ENCODE assay signal across 9 mouse cellular contexts in the genomic region with DNA sequence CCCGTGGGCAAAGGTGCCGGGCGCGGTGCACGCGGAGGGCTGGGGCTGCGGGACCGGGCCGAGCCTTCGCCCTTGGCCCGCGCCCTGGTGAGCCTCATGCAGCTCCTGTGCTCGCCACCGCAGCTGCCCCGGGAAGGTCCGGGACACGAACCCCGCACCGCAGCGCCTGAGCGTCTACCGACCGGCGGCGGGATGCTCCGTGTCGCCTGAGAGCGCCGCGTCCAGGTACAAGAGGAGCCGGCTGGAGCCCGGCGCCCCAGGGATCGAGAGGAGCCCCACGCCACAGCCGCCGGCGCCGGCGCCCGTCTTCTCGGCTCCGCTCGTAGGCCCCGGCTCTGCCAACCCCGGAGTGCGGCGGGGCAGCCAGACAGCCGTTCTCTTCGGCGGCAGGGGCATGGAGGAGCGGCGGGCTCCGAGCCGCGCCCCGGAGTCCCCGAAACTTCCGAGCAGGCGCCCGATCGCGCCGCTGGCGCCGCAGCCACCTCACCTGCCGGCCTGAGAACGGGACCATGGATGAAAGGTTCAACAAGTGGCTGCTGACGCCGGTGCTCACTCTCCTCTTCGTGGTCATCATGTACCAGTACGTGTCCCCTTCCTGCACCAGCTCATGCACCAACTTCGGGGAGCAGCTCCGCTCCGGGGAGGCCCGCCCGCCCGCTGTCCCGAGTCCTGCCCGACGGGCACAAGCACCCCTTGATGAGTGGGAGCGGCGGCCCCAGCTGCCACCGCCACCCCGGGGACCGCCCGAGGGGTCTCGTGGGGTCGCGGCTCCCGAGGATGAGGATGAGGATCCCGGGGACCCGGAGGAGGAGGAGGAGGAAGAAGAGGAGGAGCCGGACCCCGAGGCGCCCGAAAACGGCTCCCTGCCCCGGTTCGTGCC. TPM values are rescaled to one million over a fixed set of nuclear protein-coding genes. Genes with fewer than 3 reads are reported as not detected.
DNase-seq lines count a peak whose midpoint lies in the region; ATAC-seq and TF ChIP-seq lines count a peak whose summit lies in the region.
"Had no signal": no experiment of that assay in that cellular context is flagged by ENCODE, and none has a peak within 500 bp of the region (broad histone marks: within the 10 kb centered on the region; RNA-seq: fewer than 3 reads in every experiment).

Gene Hs6st3 (plus strand): TSS at position 436 of the 880 bp plus-strand sequence.

- WGBS in lung, embryonic 15.5 days: under 1% methylated on average over 99 of the region's 100 CpGs
- WGBS in embryonic facial prominence, embryonic 12.5 days: 1% methylated on average over 97 of the region's 100 CpGs
- WGBS in hindbrain, embryonic 16.5 days: under 1% methylated on average over 95 of the region's 100 CpGs
- WGBS in liver, embryonic 11.5 days: 2% methylated on average over 100 of the region's 100 CpGs

- no peaks in the 10 kb centered on the region for H3K36me3 ChIP-seq in lung, embryonic 15.5 days
- H3K36me3 ChIP-seq in embryonic facial prominence, embryonic 12.5 days: no peaks in the 10 kb centered on the region
- no peaks in the 10 kb centered on the region for H3K36me3 ChIP-seq in hindbrain, embryonic 16.5 days (ENCODE audit: control insufficient read depth, insufficient read depth, low read length)
- H3K36me3 ChIP-seq in liver, embryonic 11.5 days (ENCODE audit: control insufficient read depth, insufficient read depth, low read length): no peaks in the 10 kb centered on the region

- peak; percentile 37 for ATAC-seq in lung, embryonic 15.5 days (ENCODE audit: borderline replicate concordance, extremely low read depth, low FRiP score, low TSS enrichment)
- peak; percentile 38; the same call in 1 of the 2 replicates for ATAC-seq in embryonic facial prominence, embryonic 12.5 days (ENCODE audit: insufficient number of reproducible peaks, insufficient read depth, low FRiP score, low TSS enrichment)
- peak; percentile 29; the same call in 1 of the 2 replicates for ATAC-seq in hindbrain, embryonic 16.5 days
- 0 out of 2 replicates have a peak, but pooled peaks have one; percentile 20 for ATAC-seq in liver, embryonic 11.5 days (replicated peaks; ENCODE audit: low FRiP score)

- DNase-seq in lung, postnatal 36 days: no peak
- peak; percentile 39 for DNase-seq in brain, embryonic 14.5 days (ENCODE audit: low read depth)
- no peak for DNase-seq in liver, embryonic 11.5 days (ENCODE audit: low spot score)
- DNase-seq in retina, embryonic 14.5 days (ENCODE audit: low spot score): peak; percentile 54
- no peak for DNase-seq in spleen, postnatal 36 days (ENCODE audit: low spot score in 2 of 2)

- TF ChIP-seq POLR2A in brain, embryonic 14.5 days (IDR thresholded peaks at IDR 0.05; ENCODE audit: borderline replicate concordance, extremely low read depth, insufficient read depth, insufficient read length, poor library complexity, severe bottlenecking): no peak

- H3K9me3 ChIP-seq in lung, embryonic 15.5 days: no peaks in the 10 kb centered on the region
- no peaks in the 10 kb centered on the region for H3K9me3 ChIP-seq in embryonic facial prominence, embryonic 12.5 days
- H3K9me3 ChIP-seq in hindbrain, embryonic 16.5 days (ENCODE audit: control insufficient read depth, low read length): no peaks in the 10 kb centered on the region
- no peaks in the 10 kb centered on the region for H3K9me3 ChIP-seq in liver, embryonic 11.5 days (ENCODE audit: control insufficient read depth, low read length)

- peak within 1 kb of the TSS; percentile 72 for H3K4me3 ChIP-seq in lung, embryonic 15.5 days
- peak within 1 kb of the TSS; percentile 61 for H3K4me3 ChIP-seq in embryonic facial prominence, embryonic 12.5 days
- peak within 1 kb of the TSS; percentile 80 for H3K4me3 ChIP-seq in hindbrain, embryonic 16.5 days (ENCODE audit: low read length)
- H3K4me3 ChIP-seq in liver, embryonic 11.5 days (ENCODE audit: low read depth, low read length): peak within 1 kb of the TSS; percentile 62

- H3K27me3 ChIP-seq in lung, embryonic 15.5 days: peaks cover 56% of the 10 kb centered on the region
- H3K27me3 ChIP-seq in embryonic facial prominence, embryonic 12.5 days: peaks cover 69% of the 10 kb centered on the region
- H3K27me3 ChIP-seq in hindbrain, embryonic 16.5 days (replicated peaks; ENCODE audit: control insufficient read depth, insufficient read depth, low read length): peaks cover 10% of the 10 kb centered on the region
- H3K27me3 ChIP-seq in liver, embryonic 11.5 days (replicated peaks; ENCODE audit: control insufficient read depth, insufficient read depth, low read length): peaks cover 54% of the 10 kb centered on the region

- H3K9ac ChIP-seq in lung, embryonic 15.5 days: peak within 1 kb of the TSS; percentile 51
- peak within 1 kb of the TSS; percentile 51 for H3K9ac ChIP-seq in embryonic facial prominence, embryonic 12.5 days
- H3K9ac ChIP-seq in hindbrain, embryonic 16.5 days (ENCODE audit: low read depth, low read length): peak within 1 kb of the TSS; percentile 82
- H3K9ac ChIP-seq in liver, embryonic 11.5 days (ENCODE audit: low read depth, low read length): no peak within 1 kb of the TSS; the same call in 1 of the 2 replicates

- H3K4me2 ChIP-seq in lung, embryonic 15.5 days: peak within 1 kb of the TSS; percentile 96
- H3K4me2 ChIP-seq in embryonic facial prominence, embryonic 12.5 days (replicated peaks): peak within 1 kb of the TSS; percentile 95
- peak within 1 kb of the TSS; percentile 95 for H3K4me2 ChIP-seq in hindbrain, embryonic 16.5 days (ENCODE audit: low read length)
- peak within 1 kb of the TSS; percentile 89 for H3K4me2 ChIP-seq in liver, embryonic 11.5 days

- 0 out of 2 replicates have a peak within 1 kb of the TSS, but pooled peaks have one; percentile 17 for H3K27ac ChIP-seq in lung, embryonic 15.5 days
- H3K27ac ChIP-seq in embryonic facial prominence, embryonic 12.5 days: no peak within 1 kb of the TSS
- H3K27ac ChIP-seq in hindbrain, embryonic 16.5 days (ENCODE audit: low read depth, low read length): peak within 1 kb of the TSS; percentile 54
- H3K27ac ChIP-seq in liver, embryonic 11.5 days (ENCODE audit: low read depth, low read length): no peak within 1 kb of the TSS

- TF ChIP-seq CTCF in brain, embryonic 14.5 days (IDR thresholded peaks at IDR 0.05; ENCODE audit: borderline replicate concordance, extremely low read depth, insufficient read depth, insufficient read length): no peak

- peaks cover 16% of the 10 kb centered on the region for H3K4me1 ChIP-seq in lung, embryonic 15.5 days
- H3K4me1 ChIP-seq in embryonic facial prominence, embryonic 12.5 days: peaks cover 11% of the 10 kb centered on the region
- peaks cover 3% of the 10 kb centered on the region; the same call in 1 of the 2 replicates for H3K4me1 ChIP-seq in hindbrain, embryonic 16.5 days (ENCODE audit: control insufficient read depth, insufficient read depth, low read depth, low read length)
- peaks cover 11% of the 10 kb centered on the region for H3K4me1 ChIP-seq in liver, embryonic 11.5 days (replicated peaks; ENCODE audit: control insufficient read depth, insufficient read depth, low read length)

RNA-seq across cellular contexts. Expression of gene Hs6st3, which starts in this region (rescaled TPM):
- 1.1 and 1.8 TPM in 2 replicates for polyA plus RNA-seq in lung, embryonic 15.5 days (2015; fragmentation: Nextera tagmentation; extraction: Ambion mirVana)
- polyA plus RNA-seq in brain, embryonic 14.5 days (2012; rRNA removed): 4.2 and 11.1 TPM in 2 replicates
- polyA plus RNA-seq in embryonic facial prominence, embryonic 12.5 days (2016; fragmentation: Nextera tagmentation; extraction: Ambion mirVana): 0.17 and 0.40 TPM in 2 replicates
- polyA plus RNA-seq in hindbrain, embryonic 16.5 days (2015; fragmentation: Nextera tagmentation; extraction: Ambion mirVana): 1.7 and 1.8 TPM in 2 replicates
- 0.14 TPM in 1 of 2 replicates, not detected in the other for polyA plus RNA-seq in liver, embryonic 11.5 days (2014; fragmentation: Nextera tagmentation; extraction: Ambion mirVana)
- polyA plus RNA-seq: spleen, adult 2 months had no signal

Comparison
In these comparisons a context has a peak if more than half of its experiments do, and no peak if none do; other contexts are left out.
1. Peak in ATAC-seq, H3K4me3 ChIP-seq, H3K9ac ChIP-seq and H3K4me2 ChIP-seq in embryonic facial prominence, embryonic 12.5 days; RNA of the gene not detected or under 1 TPM.
2. Peak in ATAC-seq, H3K4me3 ChIP-seq and H3K4me2 ChIP-seq in liver, embryonic 11.5 days; RNA of the gene not detected or under 1 TPM.
3. H3K27ac ChIP-seq: peak in lung, embryonic 15.5 days (single experiment) and hindbrain, embryonic 16.5 days (single experiment); none in embryonic facial prominence, embryonic 12.5 days (single experiment) and liver, embryonic 11.5 days (single experiment).
4. DNase-seq: peak in brain, embryonic 14.5 days (single experiment) and retina, embryonic 14.5 days (single experiment); none in lung, postnatal 36 days (single experiment), liver, embryonic 11.5 days (single experiment) and spleen, postnatal 36 days (0 of 2).
5. Peak in every context shown above with its lines, with median percentiles within 50 percentile points of each other: ATAC-seq, H3K4me2 ChIP-seq and H3K4me3 ChIP-seq.